Mouse (Mus musculus): ENCODE results near the gene Mrps25.

Gene Mrps25

DNA sequence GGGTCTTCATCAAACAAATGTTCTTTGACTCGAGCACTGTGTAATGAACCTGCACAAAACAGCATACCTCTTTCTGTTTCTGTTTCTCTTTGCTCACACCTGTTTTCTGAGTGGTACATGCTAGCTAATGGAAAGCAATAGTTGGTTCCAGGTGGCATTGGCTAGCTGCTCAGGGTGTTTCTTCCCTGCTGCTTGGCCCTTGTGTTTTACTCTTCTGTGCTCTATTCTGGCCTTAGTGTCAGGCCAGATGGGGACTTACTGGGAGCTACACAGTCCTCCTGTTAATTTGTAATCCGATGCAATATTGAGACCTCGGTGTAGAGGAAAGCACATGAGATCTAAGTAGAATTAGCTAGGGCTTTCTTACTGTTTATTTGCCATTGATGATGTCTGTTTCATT, 25.0 kb downstream of the Mrps25 start:
- DNase-seq (ENCODE audit: low read depth, low spot score): no peak
- Histone ChIP-seq H3K27me3 (ENCODE audit: control insufficient read depth, insufficient read depth, low read length, poor library complexity, severe bottlenecking) (no peaks in the 10 kb centered on the region), H3K36me3 (ENCODE audit: control insufficient read depth, insufficient read depth, low read length, poor library complexity, severe bottlenecking) (peaks cover 31% of the 10 kb centered on the region)

DNA sequence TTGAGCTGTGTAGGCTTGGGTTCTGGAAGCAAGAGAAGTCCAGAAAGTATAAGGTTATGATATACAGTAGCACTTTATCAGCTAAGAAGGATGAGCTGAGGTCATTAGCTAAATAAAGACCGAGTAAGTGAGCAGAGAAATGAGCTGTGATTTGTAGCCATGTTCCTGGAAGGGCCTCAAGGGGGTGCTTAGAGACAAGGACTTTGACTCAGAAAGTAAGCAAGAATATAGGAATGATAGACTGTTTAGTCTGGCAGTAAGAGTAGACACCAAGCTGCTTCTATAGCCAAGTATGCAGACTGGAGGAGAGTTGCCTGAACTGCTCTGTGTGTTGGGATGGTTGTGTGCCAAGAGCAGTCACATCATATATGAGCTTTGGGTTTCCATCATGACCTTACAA, 30.1 kb downstream of the Mrps25 start:
- peaks cover 22% of the 10 kb centered on the region for H3K36me3 ChIP-seq (ENCODE audit: control insufficient read depth, insufficient read depth, low read length, poor library complexity, severe bottlenecking)
- no peak for DNase-seq (ENCODE audit: low read depth, low spot score)
- H3K27me3 ChIP-seq (ENCODE audit: control insufficient read depth, insufficient read depth, low read length, poor library complexity, severe bottlenecking): no peaks in the 10 kb centered on the region

DNA sequence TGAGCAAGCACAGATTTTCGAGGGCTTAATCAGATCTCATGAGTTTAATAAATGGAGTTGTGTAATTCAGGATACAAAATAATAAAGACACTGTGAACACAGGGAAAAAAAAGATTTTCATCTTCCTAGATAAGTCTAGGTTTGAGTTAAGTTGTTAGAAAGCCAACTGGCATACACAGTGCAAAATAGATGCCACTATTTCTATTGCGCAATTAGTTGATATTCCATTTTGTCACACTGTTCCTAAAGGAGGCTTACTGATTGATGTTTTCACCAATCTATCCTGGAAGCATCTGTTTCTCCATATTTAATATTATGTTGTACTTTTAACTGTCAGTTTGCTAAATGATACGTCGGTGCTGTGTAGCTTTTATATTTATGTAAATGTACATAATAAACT, 38.0 kb downstream of the Mrps25 start:
- H3K27me3 ChIP-seq (ENCODE audit: control insufficient read depth, insufficient read depth, low read length, poor library complexity, severe bottlenecking): no peaks in the 10 kb centered on the region
- H3K36me3 ChIP-seq (ENCODE audit: control insufficient read depth, insufficient read depth, low read length, poor library complexity, severe bottlenecking): peaks cover 2% of the 10 kb centered on the region; the same call in 1 of the 2 replicates
- DNase-seq (ENCODE audit: low read depth, low spot score): no peak

DNA sequence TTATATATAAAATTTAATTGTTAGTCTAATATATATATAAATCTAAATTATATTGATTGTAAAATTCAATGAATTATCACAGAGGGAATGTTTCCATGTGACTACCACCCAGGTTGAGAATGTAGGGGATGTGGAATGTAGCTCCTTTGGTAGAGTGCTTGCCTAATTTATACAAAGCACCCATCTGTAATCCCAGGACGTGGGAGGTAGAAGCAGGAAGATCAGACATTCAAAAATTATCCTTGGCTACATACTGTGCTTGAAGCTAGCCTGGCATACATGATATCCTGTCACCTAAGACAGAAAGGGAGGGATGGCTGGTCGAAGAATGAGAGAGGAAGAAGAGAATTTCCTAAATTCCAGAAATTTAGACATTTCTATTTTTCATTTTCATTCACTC, 47.5 kb downstream of the Mrps25 start:
- DNase-seq (ENCODE audit: low read depth, low spot score): no peak
- Histone ChIP-seq H3K36me3 (ENCODE audit: control insufficient read depth, insufficient read depth, low read length, poor library complexity, severe bottlenecking) (0 out of 2 replicates have a peak, but pooled peaks cover 1% of the 10 kb centered on the region), H3K27me3 (ENCODE audit: control insufficient read depth, insufficient read depth, low read length, poor library complexity, severe bottlenecking) (no peaks in the 10 kb centered on the region)

DNA sequence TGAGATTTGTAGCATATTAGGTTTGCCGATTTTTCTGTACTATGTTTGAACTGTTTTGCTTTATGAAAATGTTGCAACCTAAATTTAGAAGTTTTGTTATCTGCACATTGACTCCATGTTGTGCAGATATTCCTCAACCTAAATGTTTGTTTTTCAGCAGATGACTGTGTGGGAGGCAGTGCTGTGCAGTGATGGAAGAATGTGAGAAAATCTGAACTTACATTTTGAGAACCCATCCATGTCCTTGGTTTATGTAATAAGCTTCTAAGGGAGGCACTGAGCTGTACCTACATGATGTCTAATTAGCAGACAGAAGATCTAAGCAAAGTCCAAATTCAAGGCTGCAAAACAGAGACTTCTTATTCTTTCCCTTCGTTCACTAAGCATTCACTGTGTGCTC, 50.2 kb downstream of the Mrps25 start:
- Histone ChIP-seq H3K27me3 (ENCODE audit: control insufficient read depth, insufficient read depth, low read length, poor library complexity, severe bottlenecking) (no peaks in the 10 kb centered on the region), H3K36me3 (ENCODE audit: control insufficient read depth, insufficient read depth, low read length, poor library complexity, severe bottlenecking) (0 out of 2 replicates have a peak, but pooled peaks cover 1% of the 10 kb centered on the region)
- no peak for DNase-seq (ENCODE audit: low read depth, low spot score)

DNA sequence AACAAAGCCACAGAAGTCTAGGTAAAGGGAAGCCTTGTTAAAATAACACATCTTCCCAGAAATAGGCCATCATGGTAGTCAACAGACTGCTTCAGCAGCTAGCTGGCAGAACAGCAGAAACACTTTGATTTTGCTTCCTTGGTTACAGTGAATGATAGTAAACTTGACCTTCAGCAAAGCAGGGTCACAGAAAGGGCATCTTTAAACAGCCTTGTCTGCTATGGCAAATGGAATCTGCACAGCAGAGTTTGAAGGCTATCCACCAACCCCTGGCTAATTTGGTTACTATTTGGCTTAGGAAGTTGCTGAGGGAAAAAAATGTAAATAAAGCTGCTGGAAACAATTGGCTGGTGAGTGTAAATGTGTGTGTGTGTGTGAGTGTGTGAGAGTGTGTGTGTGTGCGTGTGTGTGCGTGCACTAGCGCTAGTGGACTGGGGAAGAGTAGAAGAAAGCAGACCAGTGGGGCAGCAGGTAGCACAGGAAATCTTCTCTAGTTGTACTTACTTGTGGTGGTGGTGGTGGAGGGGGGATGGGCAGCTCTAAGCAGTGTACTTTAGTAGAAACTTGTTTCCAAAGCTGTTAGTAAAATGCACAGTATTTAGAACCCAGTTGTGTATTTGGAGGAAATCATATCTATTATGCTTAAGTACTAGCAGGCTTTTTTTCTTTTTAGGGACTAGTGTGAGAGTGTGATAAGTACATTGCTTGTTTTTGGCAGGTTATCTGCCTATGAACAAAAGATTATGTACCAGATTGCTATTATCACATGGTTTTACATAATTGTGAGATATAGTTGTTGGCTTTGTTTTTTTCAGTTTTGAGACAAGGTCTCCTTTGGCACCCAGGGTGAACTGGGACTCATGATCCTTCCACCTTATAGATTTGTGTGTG, 51.6 kb downstream of the Mrps25 start:
- DNase-seq (ENCODE audit: low read depth, low spot score): peak; percentile 25
- H3K27me3 ChIP-seq (ENCODE audit: control insufficient read depth, insufficient read depth, low read length, poor library complexity, severe bottlenecking): no peaks in the 10 kb centered on the region
- no peaks in the 10 kb centered on the region for H3K36me3 ChIP-seq (ENCODE audit: control insufficient read depth, insufficient read depth, low read length, poor library complexity, severe bottlenecking)

DNA sequence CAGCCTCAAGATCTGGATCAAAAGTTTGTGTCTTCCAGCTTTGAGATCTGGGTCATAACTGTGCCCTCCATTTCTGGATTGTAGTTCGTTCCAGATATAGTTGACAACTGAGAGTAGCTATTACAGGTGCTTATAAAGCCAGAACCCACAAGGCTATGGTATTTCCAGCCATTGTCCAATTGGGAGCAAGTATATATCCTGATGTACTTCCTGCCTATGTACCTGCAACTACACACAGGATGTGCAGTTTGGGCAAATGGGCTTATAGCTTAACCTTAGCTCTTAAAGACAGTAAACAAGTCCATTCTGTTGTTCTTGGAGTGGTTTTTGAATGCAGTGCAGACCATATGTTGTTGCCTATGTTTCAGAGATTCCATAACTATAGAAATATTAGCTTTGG, 52.4 kb downstream of the Mrps25 start:
- Histone ChIP-seq H3K27me3 (ENCODE audit: control insufficient read depth, insufficient read depth, low read length, poor library complexity, severe bottlenecking) (no peaks in the 10 kb centered on the region), H3K36me3 (ENCODE audit: control insufficient read depth, insufficient read depth, low read length, poor library complexity, severe bottlenecking) (no peaks in the 10 kb centered on the region)
- no peak for DNase-seq (ENCODE audit: low read depth, low spot score)

DNA sequence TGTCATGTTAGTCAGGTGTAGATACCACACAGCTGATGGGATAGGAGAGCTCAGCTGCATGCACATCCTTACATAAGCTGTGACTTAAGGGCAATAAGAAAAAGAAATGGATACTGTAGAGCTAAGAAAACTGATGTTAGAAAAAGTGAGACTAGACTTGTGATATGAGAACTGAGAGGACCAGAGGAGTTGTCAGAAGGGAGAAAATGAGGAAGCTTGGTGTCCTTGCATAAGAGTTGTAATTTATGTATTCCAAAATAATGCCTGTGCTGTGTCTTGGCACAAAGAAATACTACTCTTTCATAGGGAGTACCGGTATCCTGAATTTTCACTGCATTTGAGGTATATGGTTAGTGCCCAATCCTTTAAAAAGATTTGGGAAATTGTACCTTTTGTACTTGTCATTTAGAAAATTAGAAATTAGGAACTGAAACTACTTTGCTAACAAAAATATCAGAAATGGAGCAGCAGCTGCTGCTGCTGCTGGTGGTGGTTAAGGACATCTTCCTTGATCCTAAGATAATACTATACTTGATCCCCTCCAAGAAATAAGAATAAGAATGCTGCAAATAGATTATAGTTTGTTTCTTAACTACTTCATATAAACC, 56.9 kb downstream of the Mrps25 start:
- DNase-seq (ENCODE audit: low read depth, low spot score): peak; percentile 57
- H3K27me3 ChIP-seq (ENCODE audit: control insufficient read depth, insufficient read depth, low read length, poor library complexity, severe bottlenecking): no peaks in the 10 kb centered on the region

DNA sequence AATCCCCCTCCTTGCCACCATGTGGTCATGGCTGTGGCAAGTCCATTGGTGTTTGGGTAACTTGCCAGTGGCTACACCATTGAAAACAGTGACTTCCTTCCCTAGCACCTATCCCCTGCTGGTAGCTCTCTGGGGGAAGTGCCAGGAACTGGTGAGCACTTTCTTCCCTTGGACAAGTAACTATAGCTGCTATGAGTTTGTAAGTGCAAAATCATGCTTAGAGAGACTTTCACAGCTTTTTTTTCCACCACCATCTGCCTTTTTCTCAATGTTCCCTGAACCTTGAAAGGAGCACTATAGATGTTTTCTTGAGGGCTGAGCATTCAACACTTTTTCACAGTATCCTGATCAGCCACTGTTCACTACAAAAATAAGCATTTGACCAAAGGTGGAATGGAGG, 59.3 kb downstream of the Mrps25 start:
- Histone ChIP-seq H3K27me3 (ENCODE audit: control insufficient read depth, insufficient read depth, low read length, poor library complexity, severe bottlenecking) (no peaks in the 10 kb centered on the region), H3K36me3 (ENCODE audit: control insufficient read depth, insufficient read depth, low read length, poor library complexity, severe bottlenecking) (no peaks in the 10 kb centered on the region)
- no peak for DNase-seq (ENCODE audit: low read depth, low spot score)

More for the DNA sequence above, 56.9 kb downstream of the Mrps25 start:
- H3K36me3 ChIP-seq (ENCODE audit: control insufficient read depth, insufficient read depth, low read length, poor library complexity, severe bottlenecking): no peaks in the 10 kb centered on the region

Data from splenic B cell, adult 2 months (primary cell).